Mouse (Mus musculus) CH12.LX (cell line): ENCODE data around the gene Olfr516. TPM values are rescaled to one million over a fixed set of nuclear protein-coding genes. Genes with fewer than 3 reads are reported as not detected.

Experiments used
- DNase-seq: peaks from one replicate; pipeline ENCODE4 v3.0.0-alpha.2; 2013; ENCODE audit errors: extremely low read depth
- H3K27ac ChIP-seq: 2 replicates; pipeline ENCODE4 v1.5.1; 2012; ENCODE audit warnings: low read depth, mild to moderate bottlenecking, control low read depth, moderate library complexity; ENCODE audit not compliant: insufficient read depth
- H3K27me3 ChIP-seq: replicated peaks from 2 replicates; pipeline ENCODE3; 2012; ENCODE audit warnings: inconsistent platforms
- H3K36me3 ChIP-seq, 2 experiments: replicated peaks in 1 of 2; 2 replicates each; pipeline versions ENCODE3 to v1.6.1; 2012; ENCODE audit warnings: inconsistent platforms in 1 of 2, low read length in 1 of 2, mild to moderate bottlenecking in 1 of 2, mixed read lengths in 1 of 2, moderate library complexity in 1 of 2; ENCODE audit not compliant: control insufficient read depth in 1 of 2, insufficient read depth in 1 of 2
- H3K4me1 ChIP-seq, 2 experiments: 2 replicates each; pipeline ENCODE4 v1.6.1; 2012; ENCODE audit warnings: inconsistent platforms in 1 of 2, moderate library complexity in 1 of 2; ENCODE audit not compliant: insufficient read depth in 2 of 2, control insufficient read depth in 1 of 2
- H3K4me2 ChIP-seq: 2 replicates; pipeline ENCODE4 v1.6.1; 2012; ENCODE audit warnings: low read depth, mild to moderate bottlenecking, control low read depth; ENCODE audit not compliant: poor library complexity, insufficient read depth, severe bottlenecking
- H3K4me3 ChIP-seq, 3 experiments: fragments of 150-350 bp in 1 of 3; sonication (generic) in 1 of 3; replicated peaks in 1 of 3; 2 replicates each; pipeline versions ENCODE3 to v1.5.1; 2011 to 2012; ENCODE audit warnings: low read depth in 2 of 3, low read length in 2 of 3, mild to moderate bottlenecking in 2 of 3, moderate library complexity in 2 of 3, control low read depth in 1 of 3, improper control_type of control experiment in 1 of 3, inconsistent platforms in 1 of 3, mixed read lengths in 1 of 3; ENCODE audit not compliant: poor library complexity in 1 of 3
- H3K79me2 ChIP-seq: replicated peaks from 2 replicates; pipeline ENCODE4 v1.6.1; 2012; ENCODE audit warnings: mild to moderate bottlenecking, moderate library complexity; ENCODE audit not compliant: control insufficient read depth, poor library complexity, insufficient read depth, severe bottlenecking; ENCODE audit errors: extremely low read depth
- H3K9ac ChIP-seq: 2 replicates; pipeline ENCODE4 v1.6.1; 2012; ENCODE audit warnings: low read depth, mild to moderate bottlenecking, control low read depth, moderate library complexity; ENCODE audit not compliant: insufficient read depth
- H3K9me3 ChIP-seq: replicated peaks from 2 replicates; pipeline ENCODE3; 2012; ENCODE audit warnings: low read length, inconsistent platforms, mixed read lengths
- BHLHE40 ChIP-seq: IDR thresholded peaks from 2 replicates; pipeline ENCODE4 v1.6.1; 2011; ENCODE audit warnings: mild to moderate bottlenecking, low read depth, low read length, improper control_type of control experiment
- CTCF ChIP-seq, 2 experiments: IDR thresholded peaks in 1 of 2; conservative IDR thresholded peaks in 1 of 2; 2 replicates each; pipeline ENCODE4 v1.5.1; 2011 to 2012; ENCODE audit warnings: low read depth in 2 of 2, low read length in 2 of 2, improper control_type of control experiment in 1 of 2, inconsistent platforms in 1 of 2, mild to moderate bottlenecking in 1 of 2, moderate library complexity in 1 of 2
- ELF1 ChIP-seq: IDR thresholded peaks from 2 replicates; pipeline ENCODE4 v1.6.1; 2014; ENCODE audit warnings: low read depth, mild to moderate bottlenecking, inconsistent platforms, low read length, improper control_type of control experiment
- EP300 ChIP-seq: IDR thresholded peaks from 2 replicates; pipeline ENCODE4 v1.6.1; 2011; ENCODE audit warnings: low read length, improper control_type of control experiment
- ETS1 ChIP-seq: conservative IDR thresholded peaks from 2 replicates; pipeline ENCODE4 v1.6.1; 2012; ENCODE audit warnings: low read depth, mild to moderate bottlenecking, inconsistent platforms, low read length, improper control_type of control experiment, moderate library complexity
- MAFK ChIP-seq: IDR thresholded peaks from 2 replicates; pipeline ENCODE4 v1.6.1; 2011; ENCODE audit warnings: low read length, improper control_type of control experiment; ENCODE audit not compliant: insufficient replicate concordance
- MEF2A ChIP-seq: IDR thresholded peaks from 2 replicates; pipeline ENCODE4 v1.6.1; 2014; ENCODE audit warnings: low read depth, mild to moderate bottlenecking, inconsistent platforms, low read length, improper control_type of control experiment, borderline replicate concordance
- MYC ChIP-seq: IDR thresholded peaks from 2 replicates; pipeline ENCODE4 v1.6.1; 2011; ENCODE audit warnings: low read depth, mild to moderate bottlenecking, improper control_type of control experiment, low read length
- NELFE ChIP-seq: IDR thresholded peaks from 2 replicates; pipeline ENCODE4 v1.6.1; 2011; ENCODE audit warnings: low read depth, low read length, improper control_type of control experiment
- RAD21 ChIP-seq: IDR thresholded peaks from 2 replicates; pipeline ENCODE4 v1.6.1; 2011; ENCODE audit warnings: low read depth, mild to moderate bottlenecking, low read length, improper control_type of control experiment, moderate library complexity
- RCOR1 ChIP-seq: conservative IDR thresholded peaks from 2 replicates; pipeline ENCODE4 v1.6.1; 2012; ENCODE audit warnings: low read depth, mild to moderate bottlenecking, inconsistent platforms, low read length, improper control_type of control experiment
- SMC3 ChIP-seq: IDR thresholded peaks from 2 replicates; pipeline ENCODE4 v1.6.1; 2011; ENCODE audit warnings: low read depth, low read length, improper control_type of control experiment
- TCF12 ChIP-seq: IDR thresholded peaks from 2 replicates; pipeline ENCODE4 v1.6.1; 2014; ENCODE audit warnings: low read depth, mild to moderate bottlenecking, inconsistent platforms, low read length, improper control_type of control experiment
- USF1 ChIP-seq: IDR thresholded peaks from 2 replicates; pipeline ENCODE4 v1.6.1; 2014; ENCODE audit warnings: low read depth, mild to moderate bottlenecking, inconsistent platforms, low read length, improper control_type of control experiment
- ZC3H11A ChIP-seq: IDR thresholded peaks from 2 replicates; pipeline ENCODE4 v1.6.1; 2012; ENCODE audit warnings: low read depth, mild to moderate bottlenecking, inconsistent platforms, low read length, improper control_type of control experiment
- ZNF384 ChIP-seq: IDR thresholded peaks from 2 replicates; pipeline ENCODE4 v1.6.1; 2012; ENCODE audit warnings: low read depth, low read length, improper control_type of control experiment, inconsistent platforms
- dilution Hi-C: fragments of 300-500 bp; cut with MboI; formaldehyde crosslinking; loops from 2 replicates; pipeline ENCODE4 v1.14.3; 2020; ENCODE audit warnings: low sequenced_read_pairs; ENCODE audit not compliant: extremely low pct_unique_long_range_greater_than_20kb, extremely low pct_ligation_motif_present
- in situ Hi-C: fragments of 300-500 bp; cut with MboI; formaldehyde crosslinking; loops from 3 replicates; pipeline ENCODE4 v1.14.3; 2019; ENCODE audit warnings: low sequenced_read_pairs, low pct_ligation_motif_present, low pct_unique_long_range_greater_than_20kb, mixed read lengths
- polyA plus RNA-seq: library from polyadenylated mRNA; unstranded; fragments of >175 nt; gene quantifications from 2 replicates; pipeline ENCODE4 v1.2.1, GENCODE M21; 2012; ENCODE audit warnings: low read depth; ENCODE audit not compliant: insufficient read length
- total RNA-seq, 2 experiments: library from RNA; depleted of rRNA; stranded (reverse); fragments of 300-350 nt in 1 of 2; fragments of >200 nt in 1 of 2; gene quantifications; 2 replicates each; pipeline ENCODE4 v1.2.3; 2012 to 2014

Gene Olfr516
- not detected in 2 replicates for total RNA-seq (2012; rRNA removed)
- total RNA-seq (2014; rRNA removed), result not detected in 2 replicates
- polyA plus RNA-seq, result not detected in 2 replicates

DNA sequence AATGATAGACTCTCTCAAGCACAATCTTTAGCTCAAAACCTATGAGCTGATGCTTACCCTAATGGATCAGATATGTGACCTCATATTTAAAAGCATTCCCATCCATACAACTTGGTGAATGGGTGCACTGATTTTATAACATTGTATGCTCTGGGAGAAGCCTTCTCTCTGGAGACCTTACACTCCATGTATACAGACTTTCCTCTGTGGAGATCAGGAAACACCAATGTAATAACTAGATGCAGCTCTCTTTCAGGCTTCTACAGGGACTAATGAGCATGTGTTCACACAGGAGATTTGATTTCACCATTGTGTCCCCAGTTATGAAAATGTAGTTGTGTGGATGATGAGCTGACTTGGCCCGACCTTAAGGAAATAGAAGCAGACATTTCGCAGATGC, at the start of gene Olfr516:
Gene Olfr516 (minus strand): TSS at position 101 of the 400 bp plus-strand sequence.
- Histone ChIP-seq H3K4me2 (no peak within 1 kb of the TSS), H3K9ac (no peak within 1 kb of the TSS), H3K27ac (no peak within 1 kb of the TSS), H3K9me3 (no peaks in the 10 kb centered on the region), H3K4me1 (no peaks in the 10 kb centered on the region), H3K27me3 (peaks cover 13% of the 10 kb centered on the region), H3K4me3 (no peak within 1 kb of the TSS), H3K36me3 (no peaks in the 10 kb centered on the region), H3K79me2 (no peaks in the 10 kb centered on the region)
- no peak for TF ChIP-seq ETS1
- dilution Hi-C loops (no loop called here), in situ Hi-C loops (no loop called here)
- DNase-seq, result no peak

- H3K79me2 ChIP-seq, result no peaks in the 10 kb centered on the region
- in situ Hi-C loops, result no loop called here
Measured at GRCm38 (mm10) chr7:108894320-108894719, 44.0 kb upstream of the Olfr516 start, which contains the start of gene Olfr519. TSS of gene Olfr519 (minus strand) at chr7:108894420.

GRCm38 (mm10) chr7:108884906-108885305, 34.6 kb upstream of the Olfr516 start, which contains the start of gene Olfr518:
TSS of gene Olfr518 (minus strand) at chr7:108885006.
- TF ChIP-seq ELF1 (no peak), BHLHE40 (no peak)
- in situ Hi-C loops (no loop called here), dilution Hi-C loops (no loop called here)
- Histone ChIP-seq H3K9ac (no peak within 1 kb of the TSS), H3K4me1 (no peaks in the 10 kb centered on the region), H3K4me3 (no peak within 1 kb of the TSS), H3K27ac (no peak within 1 kb of the TSS), H3K79me2 (no peaks in the 10 kb centered on the region), H3K27me3 (peaks cover 73% of the 10 kb centered on the region), H3K9me3 (no peaks in the 10 kb centered on the region), H3K36me3 (no peaks in the 10 kb centered on the region), H3K4me2 (no peak within 1 kb of the TSS)
- no peak for DNase-seq

More at GRCm38 (mm10) chr7:108894320-108894719, 44.0 kb upstream of the Olfr516 start, which contains the start of gene Olfr519:
- H3K4me2 ChIP-seq, result no peak within 1 kb of the TSS
- H3K9me3 ChIP-seq, result no peaks in the 10 kb centered on the region
- no peak within 1 kb of the TSS for H3K27ac ChIP-seq
- no peaks in the 10 kb centered on the region for H3K36me3 ChIP-seq
- dilution Hi-C loops, result no loop called here
- no peak for TF ChIP-seq USF1
- no peak for TF ChIP-seq CTCF (conservative IDR thresholded peaks at IDR 0.05 in 1 of 2, IDR thresholded peaks at IDR 0.05 in 1 of 2; ENCODE audit: low read depth in 2 of 2, low read length in 2 of 2)
- no peak for TF ChIP-seq MYC
- TF ChIP-seq RCOR1, result no peak
- no peak for TF ChIP-seq ZC3H11A
- no peak for TF ChIP-seq SMC3
- no peak for TF ChIP-seq EP300
- no peak for TF ChIP-seq NELFE
- TF ChIP-seq TCF12, result no peak
- TF ChIP-seq MEF2A, result no peak
- no peak for TF ChIP-seq MAFK
- TF ChIP-seq BHLHE40, result no peak
- no peak for TF ChIP-seq RAD21
- TF ChIP-seq ZNF384, result no peak
- no peak within 1 kb of the TSS for H3K9ac ChIP-seq
- H3K27me3 ChIP-seq, result peaks cover 43% of the 10 kb centered on the region
- no peaks in the 10 kb centered on the region for H3K4me1 ChIP-seq
- no peak for DNase-seq
- H3K4me3 ChIP-seq, result no peak within 1 kb of the TSS
